10 mouse cellular contexts compared by ENCODE assay signal in the genomic region with DNA sequence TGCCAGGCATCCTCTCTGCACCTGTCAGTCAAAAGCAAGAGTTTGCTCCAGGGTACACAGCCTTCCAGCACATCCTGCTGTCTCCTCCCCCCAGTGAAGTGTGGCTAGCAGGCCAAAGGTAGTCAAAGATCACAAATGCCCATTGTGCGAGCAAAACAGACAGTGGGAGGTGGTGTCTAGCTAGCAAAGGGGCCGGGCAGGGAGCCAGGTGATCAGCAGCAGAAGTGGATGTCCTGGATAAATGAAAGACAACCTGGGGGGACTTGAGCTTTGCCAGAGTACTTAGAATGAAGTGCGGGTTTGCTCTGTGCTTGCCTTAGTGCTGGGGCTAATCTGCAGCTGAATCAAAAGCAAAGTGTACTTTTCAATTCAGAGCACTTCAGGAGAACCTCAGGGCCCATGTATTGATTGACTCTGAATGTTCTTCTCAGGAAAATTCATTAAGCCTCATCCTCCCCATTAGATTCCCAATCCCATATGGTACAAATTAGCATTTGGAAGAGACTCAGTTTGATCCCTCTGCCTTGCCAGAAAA.
DNase-seq lines count a peak whose midpoint lies in the region; ATAC-seq and TF ChIP-seq lines count a peak whose summit lies in the region.
"Had no signal": no experiment of that assay in that cellular context is flagged by ENCODE, and none has a peak within 500 bp of the region (broad histone marks: within the 10 kb centered on the region; RNA-seq: fewer than 3 reads in every experiment).

No protein-coding gene starts in this region.

- 0 out of 2 replicates have a peak overlapping the region, but pooled peaks have one; percentile 40 for H3K27ac ChIP-seq in hindbrain, embryonic 10.5 days
- no peak overlapping the region for H3K27ac ChIP-seq in hindbrain, embryonic 11.5 days (ENCODE audit: low read depth, low read length)
- H3K27ac ChIP-seq in embryonic facial prominence, embryonic 15.5 days (replicated peaks), result no peak overlapping the region
- no peak overlapping the region for H3K27ac ChIP-seq in liver, adult 2 months (replicated peaks; ENCODE audit: insufficient read depth, low read depth, low read length)
- no peak overlapping the region for H3K27ac ChIP-seq in neural tube, embryonic 15.5 days (replicated peaks)
- H3K27ac ChIP-seq: heart, embryonic 15.5 days had no signal

- no peak for TF ChIP-seq CTCF in brain, embryonic 14.5 days (IDR thresholded peaks at IDR 0.05; ENCODE audit: borderline replicate concordance, extremely low read depth, insufficient read depth, insufficient read length)
- TF ChIP-seq CTCF in liver, adult 2 months (IDR thresholded peaks at IDR 0.05; ENCODE audit: low read depth, low read length), result no peak

- TF ChIP-seq POLR2A in brain, embryonic 14.5 days (IDR thresholded peaks at IDR 0.05; ENCODE audit: borderline replicate concordance, extremely low read depth, insufficient read depth, insufficient read length, poor library complexity, severe bottlenecking), result no peak
- TF ChIP-seq POLR2A in liver, adult 2 months (IDR thresholded peaks at IDR 0.05; ENCODE audit: extremely low read depth, insufficient read depth, low read length), result no peak

- H3K9me3 ChIP-seq in hindbrain, embryonic 10.5 days, result no peaks in the 10 kb centered on the region
- no peaks in the 10 kb centered on the region for H3K9me3 ChIP-seq in hindbrain, embryonic 11.5 days (ENCODE audit: control insufficient read depth, low read length)
- H3K9me3 ChIP-seq in embryonic facial prominence, embryonic 15.5 days (replicated peaks), result no peaks in the 10 kb centered on the region
- H3K9me3 ChIP-seq in neural tube, embryonic 15.5 days (replicated peaks), result no peaks in the 10 kb centered on the region
- H3K9me3 ChIP-seq: heart, embryonic 15.5 days had no signal

- H3K9ac ChIP-seq in hindbrain, embryonic 11.5 days (ENCODE audit: low read depth, low read length), result no peak overlapping the region
- no peak overlapping the region for H3K9ac ChIP-seq in embryonic facial prominence, embryonic 15.5 days
- no peak overlapping the region for H3K9ac ChIP-seq in liver, adult 2 months (ENCODE audit: low read depth, low read length)
- H3K9ac ChIP-seq in neural tube, embryonic 15.5 days (replicated peaks), result no peak overlapping the region
- H3K9ac ChIP-seq: heart, embryonic 15.5 days had no signal

- H3K79me2 ChIP-seq in liver, adult 2 months (ENCODE audit: control insufficient read depth, insufficient read depth, low read length), result peaks cover 5% of the 10 kb centered on the region; the same call in 1 of the 2 replicates

- ATAC-seq in hindbrain, embryonic 11.5 days (ENCODE audit: low FRiP score), result no peak
- ATAC-seq in embryonic facial prominence, embryonic 15.5 days (ENCODE audit: insufficient number of reproducible peaks, low FRiP score, low TSS enrichment, low read depth), result peak; percentile 57
- ATAC-seq in neural tube, embryonic 15.5 days (ENCODE audit: low FRiP score), result no peak
- ATAC-seq: Patski had no signal

- peaks cover 7% of the 10 kb centered on the region for H3K4me1 ChIP-seq in hindbrain, embryonic 10.5 days (replicated peaks)
- H3K4me1 ChIP-seq in hindbrain, embryonic 11.5 days (replicated peaks; ENCODE audit: control insufficient read depth, insufficient read depth, low read length), result no peaks in the 10 kb centered on the region
- H3K4me1 ChIP-seq in embryonic facial prominence, embryonic 15.5 days, result 0 out of 2 replicates have a peak, but pooled peaks cover 6% of the 10 kb centered on the region
- H3K4me1 ChIP-seq in liver, adult 2 months (ENCODE audit: control insufficient read depth, insufficient read depth, low read length), result peaks cover 6% of the 10 kb centered on the region
- peaks cover 4% of the 10 kb centered on the region; the same call in 1 of the 2 replicates for H3K4me1 ChIP-seq in neural tube, embryonic 15.5 days

- DNase-seq in hindbrain, embryonic 10.5 days (ENCODE audit: low spot score), result no peak
- no peak for DNase-seq in hindbrain, embryonic 11.5 days (ENCODE audit: low spot score)
- peak; percentile 80 for DNase-seq in brain, embryonic 14.5 days (ENCODE audit: low read depth)
- peak; percentile 70 for DNase-seq in liver, adult 2 months (ENCODE audit: extremely low read depth, low read depth, low spot score)
- DNase-seq in gastrocnemius, adult 18-20 months (ENCODE audit: low spot score), result no peak
- no peak for DNase-seq in urinary bladder, postnatal 14 days (ENCODE audit: low spot score)

- H3K36me3 ChIP-seq in hindbrain, embryonic 10.5 days, result no peaks in the 10 kb centered on the region
- H3K36me3 ChIP-seq in hindbrain, embryonic 11.5 days (ENCODE audit: control insufficient read depth, insufficient read depth, low read length), result no peaks in the 10 kb centered on the region
- no peaks in the 10 kb centered on the region for H3K36me3 ChIP-seq in embryonic facial prominence, embryonic 15.5 days
- no peaks in the 10 kb centered on the region for H3K36me3 ChIP-seq in liver, adult 2 months (ENCODE audit: control insufficient read depth, insufficient read depth, low read length)
- no peaks in the 10 kb centered on the region for H3K36me3 ChIP-seq in neural tube, embryonic 15.5 days
- H3K36me3 ChIP-seq: heart, embryonic 15.5 days had no signal

- H3K4me2 ChIP-seq in hindbrain, embryonic 11.5 days (replicated peaks; ENCODE audit: low read depth, low read length), result no peak overlapping the region
- no peak overlapping the region for H3K4me2 ChIP-seq in embryonic facial prominence, embryonic 15.5 days (replicated peaks)
- no peak overlapping the region for H3K4me2 ChIP-seq in neural tube, embryonic 15.5 days
- H3K4me2 ChIP-seq: heart, embryonic 15.5 days had no signal

- WGBS in hindbrain, embryonic 10.5 days, result 36% methylated on average over 3 of the region's 3 CpGs
- 42% methylated on average over 3 of the region's 3 CpGs for WGBS in hindbrain, embryonic 11.5 days
- WGBS in embryonic facial prominence, embryonic 15.5 days, result 18% methylated on average over 3 of the region's 3 CpGs
- WGBS in liver, adult 2 months, result 26% methylated on average over 3 of the region's 3 CpGs
- 46% methylated on average over 3 of the region's 3 CpGs for WGBS in neural tube, embryonic 15.5 days

- no peak overlapping the region for H3K4me3 ChIP-seq in hindbrain, embryonic 10.5 days
- no peak overlapping the region for H3K4me3 ChIP-seq in hindbrain, embryonic 11.5 days (ENCODE audit: low read depth, low read length)
- H3K4me3 ChIP-seq in embryonic facial prominence, embryonic 15.5 days (replicated peaks), result no peak overlapping the region
- H3K4me3 ChIP-seq in liver, adult 2 months (ENCODE audit: insufficient read depth, low read depth, low read length), result no peak overlapping the region
- no peak overlapping the region for H3K4me3 ChIP-seq in neural tube, embryonic 15.5 days (replicated peaks)
- H3K4me3 ChIP-seq: heart, embryonic 15.5 days had no signal

- H3K27me3 ChIP-seq in hindbrain, embryonic 10.5 days (ENCODE audit: insufficient read depth, poor library complexity, severe bottlenecking), result no peaks in the 10 kb centered on the region
- no peaks in the 10 kb centered on the region for H3K27me3 ChIP-seq in hindbrain, embryonic 11.5 days (ENCODE audit: control insufficient read depth, insufficient read depth, low read length)
- no peaks in the 10 kb centered on the region for H3K27me3 ChIP-seq in embryonic facial prominence, embryonic 15.5 days
- no peaks in the 10 kb centered on the region for H3K27me3 ChIP-seq in liver, adult 2 months (ENCODE audit: control insufficient read depth, insufficient read depth, low read length)
- H3K27me3 ChIP-seq in neural tube, embryonic 15.5 days (replicated peaks), result no peaks in the 10 kb centered on the region
- H3K27me3 ChIP-seq: heart, embryonic 15.5 days had no signal

Comparison
In these comparisons a context has a peak if more than half of its experiments do, and no peak if none do; other contexts are left out.
1. DNase-seq: peak in brain, embryonic 14.5 days (single experiment) and liver, adult 2 months (single experiment); none in hindbrain, embryonic 10.5 days (single experiment), hindbrain, embryonic 11.5 days (single experiment), gastrocnemius, adult 18-20 months (single experiment) and urinary bladder, postnatal 14 days (single experiment).